Mouse (Mus musculus) MEL (cell line): ENCODE data around the gene Slc2a3. TPM values are rescaled to one million over a fixed set of nuclear protein-coding genes. Genes with fewer than 3 reads are reported as not detected.

ENCODE experiments used
- DNase-seq: peaks from one replicate; pipeline ENCODE4 v3.0.0; 2011; ENCODE audit warnings: low read depth, low spot score
- H3K27ac ChIP-seq: 2 replicates; pipeline ENCODE4 v1.5.1; 2012; ENCODE audit warnings: low read depth, mild to moderate bottlenecking, control low read depth, low read length, moderate library complexity; ENCODE audit not compliant: control insufficient read depth
- H3K27me3 ChIP-seq, 2 experiments: fragments of 150-350 bp in 1 of 2; sonication (generic) in 1 of 2; 2 replicates each; pipeline ENCODE4 v1.6.1; 2012; ENCODE audit warnings: low read length in 2 of 2, mild to moderate bottlenecking in 2 of 2, improper control_type of control experiment in 1 of 2, moderate library complexity in 1 of 2; ENCODE audit not compliant: insufficient read depth in 2 of 2, control insufficient read depth in 1 of 2
- H3K36me3 ChIP-seq, 2 experiments: 2 replicates each; pipeline ENCODE4 v1.6.1; 2012 to 2014; ENCODE audit warnings: low read length in 2 of 2, improper control_type of control experiment in 1 of 2, inconsistent platforms in 1 of 2, mild to moderate bottlenecking in 1 of 2; ENCODE audit not compliant: insufficient read depth in 2 of 2, control insufficient read depth in 1 of 2
- H3K4me1 ChIP-seq, 2 experiments: fragments of 150-350 bp in 1 of 2; sonication (generic) in 1 of 2; 2 replicates each; pipeline ENCODE4 v1.6.1; 2012; ENCODE audit warnings: low read length in 2 of 2, improper control_type of control experiment in 1 of 2, mild to moderate bottlenecking in 1 of 2; ENCODE audit not compliant: insufficient read depth in 2 of 2, control insufficient read depth in 1 of 2
- H3K4me3 ChIP-seq, 2 experiments: fragments of 150-350 bp in 1 of 2; sonication (generic) in 1 of 2; 2 replicates each; pipeline ENCODE4 v1.5.1; 2012; ENCODE audit warnings: low read depth in 2 of 2, low read length in 2 of 2, mild to moderate bottlenecking in 2 of 2, moderate library complexity in 2 of 2, control low read depth in 1 of 2, improper control_type of control experiment in 1 of 2; ENCODE audit not compliant: control insufficient read depth in 1 of 2, insufficient read depth in 1 of 2
- H3K79me2 ChIP-seq: 2 replicates; pipeline ENCODE4 v1.6.1; 2012; ENCODE audit warnings: mild to moderate bottlenecking, low read length, moderate library complexity; ENCODE audit not compliant: control insufficient read depth, poor library complexity, insufficient read depth
- H3K9ac ChIP-seq: 2 replicates; pipeline ENCODE4 v1.6.1; 2012; ENCODE audit warnings: low read depth, mild to moderate bottlenecking, control low read depth, low read length, moderate library complexity; ENCODE audit not compliant: control insufficient read depth, poor library complexity, severe bottlenecking
- H3K9me3 ChIP-seq: fragments of 150-350 bp; sonication (generic); replicated peaks from 2 replicates; pipeline ENCODE4 v1.6.1; 2012; ENCODE audit warnings: mild to moderate bottlenecking, low read length, improper control_type of control experiment, moderate library complexity; ENCODE audit not compliant: insufficient read depth
- BHLHE40 ChIP-seq: IDR thresholded peaks from 2 replicates; pipeline ENCODE4 v1.6.1; 2012; ENCODE audit warnings: low read depth, mild to moderate bottlenecking, inconsistent platforms, low read length, improper control_type of control experiment, borderline replicate concordance
- CHD1 ChIP-seq: IDR thresholded peaks from 2 replicates; pipeline ENCODE4 v1.6.1; 2012; ENCODE audit warnings: low read depth, mild to moderate bottlenecking, inconsistent platforms, low read length, improper control_type of control experiment
- CTCF ChIP-seq, 3 experiments: IDR thresholded peaks in 2 of 3; conservative IDR thresholded peaks in 1 of 3; 2 replicates each; pipeline ENCODE4 v1.5.1; 2011 to 2012; ENCODE audit warnings: low read length in 3 of 3, low read depth in 2 of 3, mild to moderate bottlenecking in 2 of 3, improper control_type of control experiment in 1 of 3, inconsistent platforms in 1 of 3, mixed read lengths in 1 of 3, moderate library complexity in 1 of 3; ENCODE audit not compliant: control insufficient read depth in 1 of 3, insufficient read depth in 1 of 3, poor library complexity in 1 of 3, severe bottlenecking in 1 of 3
- E2F4 ChIP-seq: IDR thresholded peaks from 2 replicates; pipeline ENCODE4 v1.6.1; 2011; ENCODE audit warnings: low read depth, low read length, improper control_type of control experiment, borderline replicate concordance
- ELF1 ChIP-seq: IDR thresholded peaks from 2 replicates; pipeline ENCODE4 v1.6.1; 2014; ENCODE audit warnings: low read depth, mild to moderate bottlenecking, inconsistent platforms, low read length, improper control_type of control experiment, moderate library complexity
- EP300 ChIP-seq, 2 experiments: IDR thresholded peaks; 2 replicates each; pipeline ENCODE4 v1.6.1; 2011; ENCODE audit warnings: improper control_type of control experiment in 2 of 2, low read length in 2 of 2, low read depth in 1 of 2, mild to moderate bottlenecking in 1 of 2
- ETS1 ChIP-seq: IDR thresholded peaks from 2 replicates; pipeline ENCODE4 v1.6.1; 2012; ENCODE audit warnings: low read depth, mild to moderate bottlenecking, inconsistent platforms, low read length, improper control_type of control experiment, moderate library complexity
- GABPA ChIP-seq: IDR thresholded peaks from 2 replicates; pipeline ENCODE4 v1.6.1; 2012; ENCODE audit warnings: low read depth, mild to moderate bottlenecking, inconsistent platforms, low read length, improper control_type of control experiment, moderate library complexity
- GATA1 ChIP-seq: IDR thresholded peaks from 2 replicates; pipeline ENCODE4 v1.6.1; 2011; ENCODE audit warnings: low read depth, low read length, improper control_type of control experiment
- HCFC1 ChIP-seq: IDR thresholded peaks from 2 replicates; pipeline ENCODE4 v1.6.1; 2012; ENCODE audit warnings: low read depth, mild to moderate bottlenecking, inconsistent platforms, low read length, improper control_type of control experiment, moderate library complexity
- JUND ChIP-seq: IDR thresholded peaks from 2 replicates; pipeline ENCODE4 v1.6.1; 2011; ENCODE audit warnings: low read depth, mild to moderate bottlenecking, improper control_type of control experiment, low read length
- KAT2A ChIP-seq: conservative IDR thresholded peaks from 2 replicates; pipeline ENCODE4 v1.6.1; 2012; ENCODE audit warnings: low read depth, low read length, improper control_type of control experiment, inconsistent platforms
- MAFK ChIP-seq: IDR thresholded peaks from 2 replicates; pipeline ENCODE4 v1.6.1; 2011; ENCODE audit warnings: low read depth, mild to moderate bottlenecking, low read length, improper control_type of control experiment, borderline replicate concordance
- MAX ChIP-seq: IDR thresholded peaks from 2 replicates; pipeline ENCODE4 v1.6.1; 2011; ENCODE audit warnings: low read length, improper control_type of control experiment
- MAZ ChIP-seq: IDR thresholded peaks from 2 replicates; pipeline ENCODE4 v1.6.1; 2012; ENCODE audit warnings: low read depth, mild to moderate bottlenecking, inconsistent platforms, low read length, improper control_type of control experiment
- MEF2A ChIP-seq: IDR thresholded peaks from 2 replicates; pipeline ENCODE4 v1.6.1; 2014; ENCODE audit warnings: low read depth, mild to moderate bottlenecking, inconsistent platforms, low read length, improper control_type of control experiment; ENCODE audit not compliant: poor library complexity, insufficient replicate concordance, severe bottlenecking; ENCODE audit errors: extremely low read depth
- MXI1 ChIP-seq: IDR thresholded peaks from 2 replicates; pipeline ENCODE4 v1.6.1; 2011; ENCODE audit warnings: mild to moderate bottlenecking, low read depth, low read length, improper control_type of control experiment
- MYB ChIP-seq: IDR thresholded peaks from 2 replicates; pipeline ENCODE4 v1.6.1; 2011; ENCODE audit warnings: mild to moderate bottlenecking, low read depth, low read length, improper control_type of control experiment
- MYC ChIP-seq: IDR thresholded peaks from 2 replicates; pipeline ENCODE4 v1.6.1; 2011; ENCODE audit warnings: low read depth, mild to moderate bottlenecking, low read length, improper control_type of control experiment, moderate library complexity
- NELFE ChIP-seq: IDR thresholded peaks from 2 replicates; pipeline ENCODE4 v1.6.1; 2011; ENCODE audit warnings: low read depth, low read length, improper control_type of control experiment
- POLR2A ChIP-seq, 2 experiments: IDR thresholded peaks; 2 replicates each; pipeline ENCODE4 v1.6.1; 2011 to 2012; ENCODE audit warnings: low read length in 2 of 2, mild to moderate bottlenecking in 2 of 2, control low read depth in 1 of 2, improper control_type of control experiment in 1 of 2, low read depth in 1 of 2, moderate library complexity in 1 of 2; ENCODE audit not compliant: control insufficient read depth in 1 of 2, insufficient read depth in 1 of 2, poor library complexity in 1 of 2
- POLR2AphosphoS2 ChIP-seq: IDR thresholded peaks from 2 replicates; pipeline ENCODE4 v1.6.1; 2011; ENCODE audit warnings: low read length, improper control_type of control experiment
- POLR2AphosphoS5 ChIP-seq: IDR thresholded peaks from 2 replicates; pipeline ENCODE4 v1.6.1; 2012; ENCODE audit warnings: low read depth, borderline replicate concordance, mild to moderate bottlenecking, inconsistent platforms, low read length, moderate library complexity, mixed read lengths
- RAD21 ChIP-seq: IDR thresholded peaks from 2 replicates; pipeline ENCODE4 v1.6.1; 2011; ENCODE audit warnings: mild to moderate bottlenecking, low read depth, low read length, improper control_type of control experiment
- RCOR1 ChIP-seq: IDR thresholded peaks from 2 replicates; pipeline ENCODE4 v1.6.1; 2012; ENCODE audit warnings: low read depth, mild to moderate bottlenecking, inconsistent platforms, low read length, improper control_type of control experiment
- SIN3A ChIP-seq: IDR thresholded peaks from 2 replicates; pipeline ENCODE4 v1.6.1; 2012; ENCODE audit warnings: low read length, improper control_type of control experiment, inconsistent platforms
- SMC3 ChIP-seq: IDR thresholded peaks from 2 replicates; pipeline ENCODE4 v1.6.1; 2011; ENCODE audit warnings: low read depth, low read length, improper control_type of control experiment
- TAL1 ChIP-seq: IDR thresholded peaks from 2 replicates; pipeline ENCODE4 v1.6.1; 2012; ENCODE audit warnings: mild to moderate bottlenecking, inconsistent platforms, low read length, moderate library complexity, mixed read lengths
- TBP ChIP-seq: IDR thresholded peaks from 2 replicates; pipeline ENCODE4 v1.8.0; 2011; ENCODE audit warnings: low read depth, low read length, improper control_type of control experiment
- TCF12 ChIP-seq: IDR thresholded peaks from 2 replicates; pipeline ENCODE4 v1.6.1; 2014; ENCODE audit warnings: low read depth, mild to moderate bottlenecking, inconsistent platforms, low read length, improper control_type of control experiment, moderate library complexity
- UBTF ChIP-seq: IDR thresholded peaks from 2 replicates; pipeline ENCODE4 v1.6.1; 2012; ENCODE audit warnings: low read depth, mild to moderate bottlenecking, inconsistent platforms, low read length, improper control_type of control experiment, moderate library complexity, borderline replicate concordance; ENCODE audit not compliant: insufficient read depth
- USF1 ChIP-seq: IDR thresholded peaks from 2 replicates; pipeline ENCODE4 v1.6.1; 2014; ENCODE audit warnings: low read depth, mild to moderate bottlenecking, inconsistent platforms, low read length, improper control_type of control experiment, moderate library complexity
- USF2 ChIP-seq, 2 experiments: IDR thresholded peaks; 2 replicates each; pipeline ENCODE4 v1.6.1; 2011 to 2012; ENCODE audit warnings: improper control_type of control experiment in 2 of 2, low read length in 2 of 2, borderline replicate concordance in 1 of 2, inconsistent platforms in 1 of 2, low read depth in 1 of 2, mild to moderate bottlenecking in 1 of 2; ENCODE audit not compliant: insufficient read depth in 1 of 2
- ZC3H11A ChIP-seq: IDR thresholded peaks from 2 replicates; pipeline ENCODE4 v1.6.1; 2012; ENCODE audit warnings: low read depth, mild to moderate bottlenecking, inconsistent platforms, low read length, improper control_type of control experiment
- ZKSCAN1 ChIP-seq: IDR thresholded peaks from 2 replicates; pipeline ENCODE4 v1.6.1; 2012; ENCODE audit warnings: low read depth, mild to moderate bottlenecking, inconsistent platforms, low read length, improper control_type of control experiment, moderate library complexity
- ZMIZ1 ChIP-seq: IDR thresholded peaks from 2 replicates; pipeline ENCODE4 v1.6.1; 2012; ENCODE audit warnings: low read depth, mild to moderate bottlenecking, inconsistent platforms, low read length, improper control_type of control experiment, moderate library complexity
- ZNF384 ChIP-seq: IDR thresholded peaks from 2 replicates; pipeline ENCODE4 v1.6.1; 2012; ENCODE audit warnings: low read depth, mild to moderate bottlenecking, inconsistent platforms, low read length, improper control_type of control experiment
- polyA plus RNA-seq, 2 experiments: library from polyadenylated mRNA; stranded (reverse) in 1 of 2; unstranded in 1 of 2; fragments of >175 nt in 1 of 2; fragments of >200 nt in 1 of 2; gene quantifications; 2 replicates each; pipeline versions ENCODE4 v1.2.1 to v1.2.4; 2012; ENCODE audit warnings: low replicate concordance in 2 of 2, low read depth in 1 of 2; ENCODE audit not compliant: insufficient read length in 2 of 2, insufficient read depth in 1 of 2, missing spikeins in 1 of 2
- total RNA-seq: library from RNA; depleted of rRNA; stranded (reverse); fragments of 300-350 nt; gene quantifications from 2 replicates; pipeline ENCODE4 v1.2.3, GENCODE M21; 2012

Slc2a3 gene
- total and polyA plus RNA-seq, 3 experiments, result 78.4 to 93.4 TPM; not detected in 1

DNA sequence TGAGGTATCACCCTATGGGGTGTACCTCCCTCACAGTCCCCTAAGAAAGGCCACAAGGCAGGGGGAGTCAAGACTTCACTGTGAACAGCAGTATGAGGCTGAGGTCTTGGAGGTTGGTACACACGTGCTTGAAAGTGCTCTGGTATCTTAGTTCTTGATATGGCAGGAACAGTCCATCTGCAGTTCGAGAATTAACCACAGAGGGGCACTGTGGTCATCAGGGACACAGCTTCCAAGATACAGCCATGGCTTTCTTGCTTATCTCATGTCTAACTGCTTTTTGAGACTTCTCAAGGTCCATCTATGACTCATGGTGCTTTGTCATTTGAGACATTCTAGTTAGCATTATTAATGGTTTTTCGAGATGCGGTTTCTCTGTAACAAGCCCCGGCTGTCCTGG lies 3.0 kb upstream of the Slc2a3 start:
- Histone ChIP-seq H3K27me3 (no peaks in the 10 kb centered on the region), H3K27ac (peak overlapping the region; percentile 63)
- peak; percentile 96 for DNase-seq
- peak; percentile 83; the same call in 1 of the 2 replicates for TF ChIP-seq BHLHE40
- TF ChIP-seq ZC3H11A, result peak; percentile 57
- TF ChIP-seq MAFK, result 0 out of 2 replicates have a peak, but pooled peaks have one; percentile 6
- TF ChIP-seq GABPA, result no peak
- no peak; the same call in 1 of the 2 replicates for TF ChIP-seq HCFC1
- TF ChIP-seq RCOR1, result peak; percentile 59; the same call in 1 of the 2 replicates
- no peak for TF ChIP-seq E2F4
- TF ChIP-seq SMC3, result peak; percentile 74
- TF ChIP-seq NELFE, result peak; percentile 49
- peak; percentile 94 for TF ChIP-seq TBP
- TF ChIP-seq MEF2A, result no peak
- peak; percentile 76 for TF ChIP-seq POLR2AphosphoS2
- TF ChIP-seq KAT2A, result no peak
- 0 out of 2 replicates have a peak, but pooled peaks have one; percentile 48 for TF ChIP-seq ELF1
- peak; percentile 70 for TF ChIP-seq MYB
- TF ChIP-seq SIN3A, result peak; percentile 86
- TF ChIP-seq POLR2A (IDR thresholded peaks at IDR 0.05; ENCODE audit: control insufficient read depth in 1 of 2, insufficient read depth in 1 of 2, low read depth in 1 of 2, low read length in 2 of 2, poor library complexity in 1 of 2), result peak in 1 of 2 experiments; percentile 75; a peak in 2 of 4 replicates
- TF ChIP-seq GATA1, result peak; percentile 90
- TF ChIP-seq MXI1, result peak; percentile 90
- TF ChIP-seq UBTF, result no peak
- peak; percentile 57 for TF ChIP-seq TAL1
- TF ChIP-seq EP300 (IDR thresholded peaks at IDR 0.05; ENCODE audit: low read depth in 1 of 2, low read length in 2 of 2), result peak; percentile 80 to 81
- TF ChIP-seq ZMIZ1, result peak; percentile 98
- TF ChIP-seq MAX, result peak; percentile 92
- peak; percentile 39 for TF ChIP-seq ZNF384
- TF ChIP-seq TCF12, result peak; percentile 60
- no peak for TF ChIP-seq USF2 (IDR thresholded peaks at IDR 0.05; ENCODE audit: borderline replicate concordance in 1 of 2, insufficient read depth in 1 of 2, low read depth in 1 of 2, low read length in 2 of 2)
- peak; percentile 77 for TF ChIP-seq RAD21
- TF ChIP-seq POLR2AphosphoS5, result no peak
- TF ChIP-seq ZKSCAN1, result no peak
- TF ChIP-seq USF1, result no peak; the same call in 1 of the 2 replicates
- TF ChIP-seq CHD1, result no peak
- TF ChIP-seq CTCF (IDR thresholded peaks at IDR 0.05 in 2 of 3, conservative IDR thresholded peaks at IDR 0.05 in 1 of 3; ENCODE audit: control insufficient read depth in 1 of 3, insufficient read depth in 1 of 3, low read depth in 2 of 3, low read length in 3 of 3, poor library complexity in 1 of 3, severe bottlenecking in 1 of 3), result peak; percentile 58 to 93 (median 93)
- peak; percentile 88 for TF ChIP-seq ETS1
- TF ChIP-seq JUND, result peak; percentile 95
- TF ChIP-seq MAZ, result no peak
- peak; percentile 96 for TF ChIP-seq MYC

More for the DNA sequence above, 3.0 kb upstream of the Slc2a3 start:
- no peaks in the 10 kb centered on the region for H3K9me3 ChIP-seq
- peaks cover 0 to 18% of the 10 kb centered on the region in 2 experiments; a peak in 2 of 4 replicates for H3K4me1 ChIP-seq
- H3K4me3 ChIP-seq, result peak overlapping the region in 1 of 2 experiments; percentile 15; a peak in 1 of 4 replicates
- peaks cover 11% of the 10 kb centered on the region for H3K79me2 ChIP-seq
- peak overlapping the region; percentile 48 for H3K9ac ChIP-seq
- peaks cover 0 to 15% of the 10 kb centered on the region in 2 experiments; a peak in 2 of 4 replicates for H3K36me3 ChIP-seq
